ENCODE assay signal across 15 mouse cellular contexts in genomic region chr15:7202981-7203380, GRCm38 (mm10).
DNase-seq lines count a peak whose midpoint lies in the region; ATAC-seq and TF ChIP-seq lines count a peak whose summit lies in the region.
"Had no signal": no experiment of that assay in that cellular context is flagged by ENCODE, and none has a peak within 500 bp of the region (broad histone marks: within the 10 kb centered on the region; RNA-seq: fewer than 3 reads in every experiment).

No protein-coding gene starts in this region.

- WGBS in heart, embryonic 15.5 days = 93% methylated on average over 5 of the region's 5 CpGs
- 90% methylated on average over 5 of the region's 5 CpGs for WGBS in heart, embryonic 12.5 days
- 90% methylated on average over 5 of the region's 5 CpGs for WGBS in lung, embryonic 15.5 days
- 91% methylated on average over 5 of the region's 5 CpGs for WGBS in intestine, embryonic 15.5 days
- 93% methylated on average over 5 of the region's 5 CpGs for WGBS in stomach, postnatal 0 days

- no peak overlapping the region for H3K4me2 ChIP-seq in heart, embryonic 15.5 days
- no peak overlapping the region for H3K4me2 ChIP-seq in heart, embryonic 12.5 days
- H3K4me2 ChIP-seq in lung, embryonic 15.5 days = no peak overlapping the region
- H3K4me2 ChIP-seq in intestine, embryonic 15.5 days (replicated peaks) = no peak overlapping the region
- no peak overlapping the region for H3K4me2 ChIP-seq in stomach, postnatal 0 days (replicated peaks; ENCODE audit: low read depth)
- H3K4me2 ChIP-seq: forebrain, embryonic 13.5 days; liver, embryonic 12.5 days had no signal

- peaks cover 72% of the 10 kb centered on the region for H3K4me1 ChIP-seq in heart, embryonic 15.5 days (replicated peaks)
- peaks cover 60% of the 10 kb centered on the region for H3K4me1 ChIP-seq in heart, embryonic 12.5 days (replicated peaks)
- peaks cover 61% of the 10 kb centered on the region for H3K4me1 ChIP-seq in lung, embryonic 15.5 days
- peaks cover 20% of the 10 kb centered on the region for H3K4me1 ChIP-seq in intestine, embryonic 15.5 days (replicated peaks)
- peaks cover 5% of the 10 kb centered on the region; the same call in 1 of the 2 replicates for H3K4me1 ChIP-seq in stomach, postnatal 0 days (replicated peaks; ENCODE audit: control insufficient read depth, insufficient read depth)
- H3K4me1 ChIP-seq: liver, embryonic 12.5 days had no signal

- no peak overlapping the region for H3K9ac ChIP-seq in heart, embryonic 15.5 days
- no peak overlapping the region for H3K9ac ChIP-seq in heart, embryonic 12.5 days
- no peak overlapping the region for H3K9ac ChIP-seq in lung, embryonic 15.5 days
- H3K9ac ChIP-seq in intestine, embryonic 15.5 days = no peak overlapping the region
- no peak overlapping the region for H3K9ac ChIP-seq in stomach, postnatal 0 days (ENCODE audit: low read length)
- H3K9ac ChIP-seq: forebrain, embryonic 13.5 days; liver, embryonic 12.5 days had no signal

- H3K27ac ChIP-seq in heart, embryonic 15.5 days = peak overlapping the region; percentile 77
- no peak overlapping the region for H3K27ac ChIP-seq in heart, embryonic 12.5 days (ENCODE audit: poor library complexity, severe bottlenecking)
- H3K27ac ChIP-seq in lung, embryonic 15.5 days = peak overlapping the region; percentile 82
- H3K27ac ChIP-seq in intestine, embryonic 15.5 days = 0 out of 2 replicates have a peak overlapping the region, but pooled peaks have one; percentile 66
- peak overlapping the region; percentile 84 for H3K27ac ChIP-seq in stomach, postnatal 0 days (replicated peaks)
- H3K27ac ChIP-seq: forebrain, embryonic 13.5 days; liver, embryonic 12.5 days had no signal

- H3K4me3 ChIP-seq in heart, embryonic 15.5 days = no peak overlapping the region
- H3K4me3 ChIP-seq in heart, embryonic 12.5 days = no peak overlapping the region
- no peak overlapping the region for H3K4me3 ChIP-seq in lung, embryonic 15.5 days
- H3K4me3 ChIP-seq in intestine, embryonic 15.5 days (replicated peaks) = no peak overlapping the region
- no peak overlapping the region for H3K4me3 ChIP-seq in stomach, postnatal 0 days (ENCODE audit: low read depth, low read length)
- H3K4me3 ChIP-seq: forebrain, embryonic 13.5 days; liver, embryonic 12.5 days had no signal

- no peak for DNase-seq in lung, postnatal 4 days
- DNase-seq in stomach, postnatal 0 days (ENCODE audit: low spot score) = no peak
- DNase-seq in thymus, postnatal 10 days (ENCODE audit: low spot score in 2 of 2) = no peak
- DNase-seq: cerebellum, adult 2 months; kidney, postnatal 14 days; lung, postnatal 36 days; midbrain, embryonic 14.5 days; right cerebral cortex, adult 18-20 months had no signal

- TF ChIP-seq CTCF in stomach, postnatal 0 days (IDR thresholded peaks at IDR 0.05; ENCODE audit: low read depth) = no peak

- ATAC-seq in heart, embryonic 15.5 days (replicated peaks; ENCODE audit: insufficient number of reproducible peaks, insufficient read depth, low FRiP score, low read depth) = no peak
- ATAC-seq in heart, embryonic 12.5 days (ENCODE audit: insufficient number of reproducible peaks, low FRiP score) = no peak
- no peak for ATAC-seq in lung, embryonic 15.5 days (ENCODE audit: borderline replicate concordance, extremely low read depth, low FRiP score, low TSS enrichment)
- ATAC-seq in intestine, embryonic 15.5 days = no peak
- no peak for ATAC-seq in stomach, postnatal 0 days (ENCODE audit: low FRiP score, low TSS enrichment)
- ATAC-seq: forebrain, embryonic 13.5 days; hindbrain, embryonic 16.5 days; liver, embryonic 12.5 days had no signal

- H3K36me3 ChIP-seq in heart, embryonic 15.5 days = 0 out of 2 replicates have a peak, but pooled peaks cover 5% of the 10 kb centered on the region
- H3K36me3 ChIP-seq in heart, embryonic 12.5 days = no peaks in the 10 kb centered on the region
- no peaks in the 10 kb centered on the region for H3K36me3 ChIP-seq in lung, embryonic 15.5 days
- no peaks in the 10 kb centered on the region for H3K36me3 ChIP-seq in intestine, embryonic 15.5 days
- no peaks in the 10 kb centered on the region; the same call in 1 of the 2 replicates for H3K36me3 ChIP-seq in stomach, postnatal 0 days (ENCODE audit: control insufficient read depth, insufficient read depth, low read length)
- H3K36me3 ChIP-seq: liver, embryonic 12.5 days had no signal

- no peaks in the 10 kb centered on the region for H3K27me3 ChIP-seq in heart, embryonic 15.5 days
- no peaks in the 10 kb centered on the region for H3K27me3 ChIP-seq in heart, embryonic 12.5 days (replicated peaks)
- no peaks in the 10 kb centered on the region for H3K27me3 ChIP-seq in lung, embryonic 15.5 days
- H3K27me3 ChIP-seq in intestine, embryonic 15.5 days (replicated peaks) = no peaks in the 10 kb centered on the region
- no peaks in the 10 kb centered on the region for H3K27me3 ChIP-seq in stomach, postnatal 0 days (ENCODE audit: control insufficient read depth, insufficient read depth, low read length)
- H3K27me3 ChIP-seq: forebrain, embryonic 13.5 days had no signal

- no peaks in the 10 kb centered on the region for H3K9me3 ChIP-seq in heart, embryonic 15.5 days (replicated peaks)
- no peaks in the 10 kb centered on the region for H3K9me3 ChIP-seq in heart, embryonic 12.5 days (replicated peaks)
- no peaks in the 10 kb centered on the region for H3K9me3 ChIP-seq in lung, embryonic 15.5 days
- H3K9me3 ChIP-seq in intestine, embryonic 15.5 days = no peaks in the 10 kb centered on the region
- no peaks in the 10 kb centered on the region for H3K9me3 ChIP-seq in stomach, postnatal 0 days (ENCODE audit: control insufficient read depth, low read length)
- H3K9me3 ChIP-seq: forebrain, embryonic 13.5 days; liver, embryonic 12.5 days had no signal

- no peak for TF ChIP-seq EP300 in stomach, postnatal 0 days (optimal IDR thresholded peaks at IDR 0.05)
